Mouse (Mus musculus) cerebellum, adult 8-10 months (tissue): ENCODE measurements around the gene Nck1.

ENCODE experiments used
- DNase-seq: peaks from one replicate; pipeline ENCODE4 v3.0.0; 2022

Gene Nck1

GRCm38 (mm10) chr9:100468151-100468550, 77.8 kb downstream of the Nck1 start:
- DNase-seq: no peak

- peak; percentile 86 for DNase-seq
Measured at GRCm38 (mm10) chr9:100467653-100468052, 78.3 kb downstream of the Nck1 start.

GRCm38 (mm10) chr9:100466743-100467142, 79.2 kb downstream of the Nck1 start:
- peak; percentile 91 for DNase-seq

GRCm38 (mm10) chr9:100465988-100466387, 79.9 kb downstream of the Nck1 start:
- peak; percentile 79 for DNase-seq

DNA sequence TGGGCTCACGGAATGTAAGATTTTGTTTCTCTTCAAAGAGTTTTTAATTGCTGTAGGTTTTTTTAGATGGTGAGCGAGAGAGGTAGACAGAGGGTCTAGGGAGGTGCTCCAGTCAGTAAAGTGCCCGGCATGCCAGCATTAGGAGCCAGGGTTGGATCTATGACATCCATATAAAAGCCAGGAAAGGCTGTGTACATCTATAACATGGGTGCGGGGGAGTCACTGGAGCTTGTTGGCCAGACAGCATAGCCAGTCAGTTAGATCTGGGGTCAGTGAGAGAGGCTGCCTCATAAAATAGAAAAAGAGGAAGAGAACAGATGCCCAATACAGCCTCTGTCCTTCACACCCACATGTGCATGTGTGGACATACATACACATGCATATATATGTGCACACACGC, 80.6 kb downstream of the Nck1 start:
- no peak for DNase-seq

DNA sequence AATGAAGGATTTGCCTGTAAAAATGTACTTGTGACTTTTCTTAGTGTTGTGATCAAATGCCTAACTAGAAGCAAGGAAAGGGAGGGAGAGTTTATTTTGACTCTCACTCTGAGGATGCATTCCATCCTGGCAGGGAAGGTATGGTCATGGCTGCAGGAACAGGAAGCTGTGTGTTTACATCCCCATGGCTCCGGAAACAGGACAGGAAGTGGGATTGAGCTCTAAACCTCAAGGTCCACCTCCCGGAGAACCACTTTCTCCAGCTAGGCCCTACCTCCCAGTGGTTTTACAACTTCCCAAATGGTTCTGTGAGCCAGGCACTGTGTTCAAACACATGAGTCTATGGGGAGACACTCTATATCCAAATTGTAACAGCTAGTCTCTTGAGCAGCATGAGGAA, 82.2 kb downstream of the Nck1 start:
- DNase-seq: no peak

- DNase-seq: no peak
Measured at GRCm38 (mm10) chr9:100462098-100462497, 83.8 kb downstream of the Nck1 start.

DNA sequence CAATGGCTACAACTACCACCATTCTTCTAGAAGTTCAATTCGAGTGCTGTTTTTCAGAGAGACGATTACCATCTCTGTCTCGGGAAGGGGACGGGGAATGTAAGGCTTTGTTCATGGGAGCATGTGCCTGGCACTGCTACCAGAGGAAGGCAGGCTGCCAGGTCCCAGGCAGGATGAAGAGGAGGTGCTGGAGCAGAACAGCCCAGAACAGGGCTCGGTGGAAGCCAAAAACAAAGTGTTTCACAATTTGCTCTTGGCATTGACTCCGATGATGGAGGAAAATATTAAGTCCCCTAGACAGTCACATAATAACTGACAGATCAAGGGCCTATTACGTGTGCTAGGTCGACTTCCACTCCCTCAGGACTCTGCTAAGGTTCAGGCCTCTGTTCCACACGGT, 84.3 kb downstream of the Nck1 start:
- peak; percentile 80 for DNase-seq

DNA sequence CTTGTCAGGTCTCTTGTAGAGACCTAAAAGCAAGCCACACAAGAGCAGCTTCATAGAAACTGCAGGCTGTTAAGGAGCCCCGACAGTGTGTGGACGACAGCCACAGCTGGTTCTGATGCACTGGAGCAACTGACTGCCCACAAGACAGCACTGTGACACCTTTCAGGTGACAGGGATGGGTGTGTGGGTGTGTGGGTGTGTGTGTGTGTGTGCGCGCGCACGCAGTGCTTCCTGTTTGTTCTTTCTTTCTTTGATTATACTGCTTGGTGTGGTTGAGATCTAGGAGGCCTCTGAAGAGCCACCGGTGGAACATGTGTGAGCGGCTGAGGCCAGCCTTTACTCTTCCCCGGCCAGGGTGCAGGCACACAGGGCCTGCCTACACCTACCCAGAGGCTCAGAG, 85.7 kb downstream of the Nck1 start:
- DNase-seq: no peak

DNA sequence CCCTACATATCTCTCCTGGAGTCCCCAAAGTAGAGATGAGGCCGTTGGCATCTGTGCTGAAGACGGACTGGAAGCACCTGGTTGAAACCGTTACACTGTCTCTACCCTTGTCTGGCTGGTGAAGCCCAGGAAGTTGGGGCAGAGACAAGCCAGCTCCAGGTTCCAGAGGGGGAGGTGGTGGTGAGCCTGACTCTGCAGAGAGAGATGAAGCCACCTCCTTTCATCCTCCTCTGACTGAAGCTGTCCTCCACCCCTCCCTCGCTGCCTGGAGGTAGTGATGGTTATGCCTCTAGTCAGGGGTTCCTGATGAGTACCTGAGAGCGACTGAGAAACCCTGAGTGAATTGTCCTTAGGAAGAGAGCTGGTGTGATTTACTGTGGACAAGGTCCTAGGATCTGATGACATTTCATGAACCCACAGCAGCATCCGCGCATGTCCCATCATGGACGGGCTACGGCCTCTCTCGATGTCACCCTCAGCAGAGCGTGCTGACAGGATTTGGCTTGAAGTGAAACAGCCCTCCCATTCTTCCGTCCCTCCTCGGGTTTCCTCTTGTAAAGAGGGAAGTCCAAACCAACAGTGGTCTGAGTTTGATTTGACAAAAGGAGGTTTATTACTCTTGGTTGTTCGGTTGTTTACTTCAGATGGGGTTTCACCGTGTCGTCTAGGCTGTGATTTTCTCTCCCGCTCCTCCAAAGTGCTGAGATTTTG, 87.8 kb downstream of the Nck1 start:
- no peak for DNase-seq

DNA sequence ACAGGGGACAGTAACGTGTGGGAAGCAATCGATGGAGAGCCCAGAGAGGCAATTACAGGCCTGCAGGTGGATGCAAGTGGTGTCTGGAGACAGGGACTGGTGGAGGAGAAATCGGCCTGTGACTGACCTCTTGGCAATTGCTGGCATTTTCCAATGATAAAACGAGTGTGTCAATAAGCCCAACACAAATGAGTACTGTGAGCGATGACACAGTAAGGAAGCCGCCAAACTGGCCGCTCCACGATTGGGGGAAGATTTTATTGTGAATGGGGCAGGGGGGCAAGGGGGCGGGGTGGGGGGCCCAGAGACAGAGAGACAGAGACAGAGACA, 91.3 kb downstream of the Nck1 start:
- no peak for DNase-seq

- peak; percentile 91 for DNase-seq
Measured at GRCm38 (mm10) chr9:100453944-100454663, 91.8 kb downstream of the Nck1 start.

DNA sequence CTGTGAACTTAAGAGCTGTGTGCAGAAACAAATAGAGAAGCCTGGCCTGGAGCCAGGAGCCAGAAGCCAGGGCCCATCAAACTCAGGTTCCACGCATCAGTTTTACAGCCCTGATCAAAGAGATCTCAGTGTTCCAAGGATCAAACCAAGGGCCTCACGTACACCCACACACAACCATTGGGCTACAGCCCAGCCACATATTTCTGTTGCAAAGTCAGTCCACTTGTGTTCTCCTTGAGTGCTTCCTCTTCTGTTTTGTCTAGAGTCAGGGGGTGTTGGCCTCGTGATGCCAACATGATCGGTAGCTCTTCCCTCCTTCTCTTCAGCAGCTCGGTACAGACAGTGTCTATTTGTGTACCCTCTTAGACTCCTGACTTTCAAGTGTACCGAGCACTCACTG, 93.5 kb downstream of the Nck1 start:
- no peak for DNase-seq

DNA sequence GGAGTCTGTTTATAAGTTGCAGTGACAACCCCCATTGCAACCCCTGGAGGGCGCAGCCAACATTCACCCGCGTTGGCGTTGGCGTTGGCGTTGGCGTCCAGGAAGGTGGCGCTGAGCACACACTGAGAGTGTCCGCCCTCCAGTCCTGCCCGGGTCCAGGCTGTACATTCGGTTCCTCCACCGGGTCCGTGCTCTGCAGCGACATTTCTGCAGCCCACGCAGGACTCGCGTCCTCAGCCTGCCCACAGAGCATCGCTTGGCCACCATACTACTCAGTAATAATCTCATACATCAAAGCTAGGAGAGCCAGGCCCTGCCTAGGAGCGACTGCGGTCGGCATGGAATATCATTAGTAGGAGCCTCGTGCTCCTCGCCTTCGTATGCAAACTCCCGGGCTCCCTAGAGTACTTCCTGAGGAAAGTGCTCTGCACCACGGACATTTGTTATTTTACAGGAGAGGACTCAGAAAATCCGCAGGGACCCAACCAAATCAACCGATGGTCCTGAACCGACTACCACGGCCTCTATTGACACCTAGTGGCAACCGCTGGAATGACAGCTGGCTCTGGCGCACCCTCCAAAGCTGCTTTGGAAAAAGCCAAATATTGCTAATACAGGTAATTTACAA, 99.8 kb downstream of the Nck1 start:
- peak; percentile 81 for DNase-seq
